Mouse (Mus musculus): ENCODE measurements at regions not wholly inside any gene's neighbourhood (a gene's known extent, or its start where the extent isn't known, plus 50 kb on each side); places are given as distances from the start of the nearest gene placed in this dataset.
"Not testable (repeated sequence)": the region's sequence is repeated elsewhere in the genome, so short reads cannot be mapped to it uniquely, and the experiment has no call there.

DNA sequence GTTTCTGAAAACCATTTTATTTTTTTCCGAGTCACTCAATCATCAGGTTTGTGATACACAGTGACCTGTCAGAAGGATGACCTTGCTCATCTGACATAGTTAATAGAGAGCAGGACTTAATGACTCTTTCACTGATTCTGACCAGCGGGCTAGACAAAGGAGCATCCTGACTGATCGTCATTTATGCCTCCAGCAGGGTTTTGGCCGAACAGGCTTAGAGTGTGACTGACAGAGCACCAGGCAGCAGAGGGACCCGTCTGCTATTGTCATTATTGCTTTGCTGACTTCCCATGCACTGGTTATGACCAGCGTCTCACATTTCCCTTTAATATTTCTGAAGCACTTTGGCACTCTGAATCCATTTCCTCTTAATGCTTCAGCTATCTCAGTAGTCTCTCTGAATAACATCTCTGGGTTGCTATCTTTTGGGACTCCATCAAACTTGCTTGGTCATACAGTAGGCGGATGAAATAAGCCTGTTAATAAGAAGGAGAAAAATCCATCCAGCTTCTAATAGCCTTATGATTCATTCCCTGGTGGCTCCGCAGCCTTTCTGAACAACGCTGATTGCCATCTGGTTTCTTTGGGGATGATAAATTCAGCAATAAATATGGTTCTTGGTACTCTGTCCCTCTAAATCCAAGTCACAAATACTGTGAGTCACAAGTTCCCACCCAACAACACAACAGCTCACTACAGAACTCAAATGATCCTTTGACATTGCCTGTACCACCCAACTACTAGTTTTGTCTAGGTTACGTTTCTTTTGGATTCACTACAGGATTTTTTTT lies 820.8 kb upstream of the Sox9 start:
- DNase-seq (ENCODE audit: low spot score in 2 of 2), result no peak

DNA sequence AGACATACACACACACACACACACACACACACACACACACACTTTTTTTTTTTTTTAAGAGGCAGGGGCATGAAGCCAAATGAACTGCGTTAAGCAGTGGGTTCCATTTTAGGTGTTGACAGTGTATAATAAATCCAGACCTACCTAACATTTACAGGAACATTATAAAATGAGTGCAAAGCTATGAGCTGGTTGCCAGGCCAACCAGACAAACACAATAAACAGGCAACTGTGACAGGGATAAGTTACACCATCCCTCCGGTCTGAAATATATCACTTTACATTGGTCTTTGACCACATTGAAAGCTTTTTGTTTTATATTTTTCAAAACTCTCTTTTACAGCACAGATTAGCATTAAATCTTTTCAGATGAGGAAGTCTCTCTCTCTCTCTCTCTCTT lies 820.2 kb upstream of the Sox9 start:
- DNase-seq (ENCODE audit: low spot score in 2 of 2), result no peak

DNA sequence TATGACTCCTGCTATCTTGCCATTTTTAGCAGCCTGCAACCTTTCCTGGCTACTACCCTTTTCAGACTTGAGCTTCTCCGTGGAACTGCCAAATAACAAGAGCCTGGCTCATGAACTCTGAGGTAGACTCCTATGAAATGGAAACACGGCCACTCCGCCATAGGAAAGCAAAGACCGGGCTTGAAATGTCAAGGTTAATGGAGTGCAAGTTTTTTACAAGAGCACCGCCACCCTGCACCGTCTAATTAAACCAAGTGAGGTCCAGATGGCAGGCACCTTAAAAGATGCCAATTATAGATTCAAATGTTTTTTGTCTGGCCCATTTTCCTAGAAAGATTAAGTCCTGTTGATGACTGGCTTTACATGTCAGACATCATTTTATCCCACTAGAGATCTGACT lies 818.0 kb upstream of the Sox9 start:
- no peak for DNase-seq (ENCODE audit: low spot score in 2 of 2)

DNA sequence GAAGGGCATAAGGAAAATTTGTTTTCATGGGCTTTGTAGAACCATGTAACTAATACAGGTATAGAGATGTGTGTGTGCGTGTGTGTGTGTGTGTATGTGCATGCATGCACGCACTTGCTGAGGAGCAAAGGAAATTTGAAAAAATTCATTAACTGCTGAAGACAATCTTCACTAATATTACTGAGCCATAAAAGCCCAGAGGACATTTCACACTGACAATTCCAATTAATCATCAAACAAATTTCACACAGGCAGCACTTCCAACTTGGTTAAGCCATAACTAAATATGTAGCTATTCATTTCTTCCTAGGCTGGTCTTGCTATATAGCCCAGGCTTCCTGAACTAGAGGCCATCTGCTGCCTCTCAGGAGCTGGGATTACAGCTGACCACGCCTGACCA lies 815.6 kb upstream of the Sox9 start:
- no peak for DNase-seq (ENCODE audit: low spot score in 2 of 2)

DNA sequence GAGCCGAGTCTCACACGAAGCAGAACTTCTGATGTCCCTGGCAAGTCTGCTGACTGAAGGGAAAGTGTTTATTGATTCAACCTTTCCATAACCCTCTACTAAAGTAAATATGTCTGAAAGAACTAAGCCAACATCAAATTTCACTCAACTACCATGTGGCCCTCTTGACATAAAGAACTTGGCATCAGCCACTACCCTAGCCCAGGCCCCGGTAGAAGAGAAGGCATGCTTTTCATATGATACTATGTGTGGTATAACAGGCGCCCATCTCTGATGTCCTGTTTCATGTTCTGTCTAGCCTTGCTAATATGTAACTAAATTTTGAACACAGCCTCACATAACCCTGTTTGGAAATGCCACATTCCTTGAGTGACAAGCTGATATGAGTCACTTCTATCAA lies 811.0 kb upstream of the Sox9 start:
- no peak for DNase-seq (ENCODE audit: low spot score in 2 of 2)

DNA sequence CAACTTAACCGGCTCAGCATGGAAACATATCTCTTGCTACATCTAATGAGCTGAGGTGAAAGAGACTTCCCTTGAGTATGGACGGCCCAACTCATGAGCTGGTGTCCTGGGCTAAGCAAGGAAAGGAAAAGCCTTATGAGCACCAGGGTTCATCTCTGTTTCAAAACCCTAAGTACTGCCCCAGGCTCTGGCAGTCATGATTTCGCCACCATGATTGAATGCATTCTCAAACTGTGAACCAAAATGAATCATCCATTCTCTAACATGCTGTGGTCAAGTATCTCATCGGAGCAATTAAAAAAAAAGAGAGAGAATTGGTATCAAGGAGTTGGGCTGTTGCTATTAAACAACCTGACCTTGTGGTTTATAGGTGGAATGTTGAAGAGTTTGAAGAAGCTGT lies 803.4 kb upstream of the Sox9 start:
- DNase-seq (ENCODE audit: low spot score in 2 of 2), result no peak

DNA sequence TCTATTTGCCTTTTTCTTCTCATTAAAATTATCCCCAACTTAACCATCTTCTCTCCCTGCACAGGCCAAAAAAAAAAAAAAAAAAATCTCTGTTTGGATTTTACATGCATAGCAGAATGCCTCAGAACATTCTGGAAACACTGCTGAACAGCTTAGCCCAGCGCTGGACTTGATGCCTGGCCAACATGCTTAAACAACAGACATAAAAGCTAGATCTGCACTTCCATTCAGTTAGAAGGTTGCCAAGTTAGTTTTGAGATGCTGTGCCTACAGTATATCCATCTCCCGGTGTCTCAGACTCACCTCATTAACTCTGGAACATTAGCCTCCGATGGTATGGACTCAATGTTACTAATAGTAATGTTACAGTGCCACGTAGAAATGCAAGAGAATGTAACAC lies 785.6 kb upstream of the Sox9 start:
- no peak for DNase-seq (ENCODE audit: low spot score in 2 of 2)

DNA sequence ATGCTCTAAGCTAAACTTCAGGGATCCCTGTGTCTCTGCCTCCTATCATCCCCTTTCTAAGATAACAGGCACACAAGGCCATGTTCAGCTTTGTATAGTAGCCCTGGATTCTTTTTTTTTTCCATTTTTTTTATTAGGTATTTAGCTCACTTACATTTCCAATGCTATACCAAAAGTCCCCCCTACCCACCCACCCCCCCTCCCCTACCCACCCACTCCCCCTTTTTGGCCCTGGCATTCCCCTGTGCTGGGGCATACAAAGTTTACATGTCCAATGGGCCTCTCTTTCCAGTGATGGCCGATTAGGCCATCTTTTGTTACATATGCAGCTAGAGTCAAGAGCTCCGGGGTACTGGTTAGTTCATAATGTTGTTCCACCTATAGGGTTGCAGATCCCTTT lies 771.2 kb upstream of the Sox9 start:
- not testable (repeated sequence) for DNase-seq (ENCODE audit: low spot score in 2 of 2)

DNA sequence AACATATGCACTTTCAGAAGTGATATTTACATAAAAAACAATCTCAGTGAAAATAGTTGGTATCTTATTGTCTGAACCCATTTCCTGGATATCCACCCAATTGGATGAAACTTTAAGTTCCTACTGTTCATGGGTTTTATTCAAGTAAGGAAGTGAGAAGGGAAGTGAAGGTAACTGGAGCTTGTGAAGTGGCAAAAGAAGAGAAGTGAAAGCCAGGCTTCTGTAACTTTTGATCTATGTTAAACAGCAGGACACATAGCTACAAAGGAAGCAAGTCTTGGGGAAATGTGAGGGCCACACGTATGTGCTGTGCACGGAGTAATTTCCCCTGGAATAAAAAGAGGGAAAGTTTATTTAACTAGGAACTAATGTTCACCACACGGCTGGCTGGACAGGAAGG lies 764.1 kb upstream of the Sox9 start:
- no peak for DNase-seq (ENCODE audit: low spot score in 2 of 2)

DNA sequence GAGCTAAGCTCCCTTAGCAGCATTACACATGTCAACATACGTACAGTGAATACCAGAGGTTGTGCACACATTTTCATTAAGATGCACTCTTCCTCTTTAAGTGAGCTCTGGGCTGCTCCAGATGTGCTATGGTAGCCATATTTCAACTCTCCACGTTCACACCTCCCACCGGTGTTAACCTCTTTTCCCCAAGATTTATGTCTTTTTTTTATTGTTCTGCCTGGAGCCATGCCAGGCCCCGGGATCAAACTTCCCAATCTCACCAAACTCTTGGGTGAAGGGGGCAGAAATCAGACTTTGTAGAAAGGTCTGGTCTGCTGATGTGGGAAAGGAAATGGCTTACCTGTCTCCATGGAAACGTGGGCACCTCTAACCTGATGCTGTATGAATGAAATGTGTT lies 754.0 kb upstream of the Sox9 start:
- DNase-seq (ENCODE audit: low spot score in 2 of 2), result no peak

DNA sequence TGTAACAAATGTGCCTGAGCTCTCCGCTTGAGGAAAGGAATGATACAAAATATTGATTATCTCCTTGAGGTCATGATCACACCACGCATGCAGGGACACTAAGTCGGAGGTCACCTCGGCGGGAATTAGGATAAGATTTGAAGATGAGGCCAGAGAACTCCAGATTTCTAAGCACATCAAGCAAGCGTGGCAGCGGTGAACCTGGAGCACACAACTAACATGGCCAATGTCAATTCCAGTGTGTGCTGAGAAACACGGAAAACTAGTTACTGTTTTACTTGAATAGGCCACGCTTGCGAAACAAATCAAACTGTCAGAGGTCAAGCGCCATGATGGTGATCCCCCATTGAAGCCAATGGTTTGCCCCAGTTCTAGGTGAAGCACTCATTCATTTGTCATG lies 743.3 kb upstream of the Sox9 start:
- DNase-seq (ENCODE audit: low spot score in 2 of 2), result no peak

DNA sequence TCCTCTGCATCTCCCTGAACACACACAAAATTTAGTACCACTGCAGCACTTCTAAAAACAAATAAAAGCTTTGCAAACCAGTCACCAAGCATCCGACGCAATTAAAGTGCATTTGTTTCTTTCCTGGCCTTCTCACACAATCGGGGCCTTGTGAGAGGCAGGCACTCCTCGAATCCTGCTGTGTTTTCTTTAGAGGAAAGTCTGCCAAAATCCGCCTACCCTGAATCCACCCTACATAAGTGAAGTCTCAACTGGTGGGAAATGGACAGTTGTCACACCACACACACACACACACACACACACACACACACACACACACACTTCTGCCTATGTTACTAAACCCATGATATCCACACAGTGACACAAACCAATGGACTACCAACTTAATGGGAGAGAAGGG lies 737.6 kb upstream of the Sox9 start:
- DNase-seq (ENCODE audit: low spot score in 2 of 2), result no peak

DNA sequence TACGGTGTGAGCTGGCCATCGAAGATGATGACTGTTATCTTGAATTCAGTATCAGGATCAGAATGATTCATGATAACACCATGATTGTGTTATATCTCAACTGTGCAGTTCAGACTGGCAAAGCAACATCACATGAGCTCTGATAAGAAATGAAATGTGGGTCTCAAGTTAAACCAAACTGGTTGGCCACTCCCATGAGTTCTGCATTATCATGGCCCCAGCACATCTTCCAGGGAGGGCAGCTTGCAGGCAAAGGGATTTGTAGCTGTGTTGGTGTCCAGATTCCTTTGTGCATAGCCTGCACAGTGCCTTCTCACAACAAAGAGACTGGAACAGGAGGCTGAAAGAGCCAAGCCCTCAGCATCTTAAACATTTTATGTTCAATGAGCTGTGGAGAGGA lies 736.7 kb upstream of the Sox9 start:
- no peak for DNase-seq (ENCODE audit: low spot score in 2 of 2)

DNA sequence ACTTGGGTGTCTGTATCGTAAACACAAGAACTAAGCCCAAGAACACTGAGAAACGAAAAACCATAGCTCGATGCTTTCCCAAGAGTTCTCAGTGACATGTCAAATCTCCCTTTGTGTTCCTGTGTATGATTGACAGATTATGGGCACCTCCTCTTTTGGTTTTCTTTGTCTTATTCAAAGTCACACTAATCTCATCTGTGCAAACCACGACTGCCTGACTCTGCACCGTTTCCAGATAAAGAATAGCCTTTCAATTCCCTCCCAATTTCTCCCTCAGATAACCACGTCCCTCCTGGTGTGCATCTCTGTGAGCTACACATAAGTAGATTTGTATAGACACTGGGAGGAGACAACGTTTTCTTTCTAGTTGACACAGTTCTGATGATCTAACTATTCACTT lies 731.7 kb upstream of the Sox9 start:
- DNase-seq (ENCODE audit: low spot score in 2 of 2), result no peak

DNA sequence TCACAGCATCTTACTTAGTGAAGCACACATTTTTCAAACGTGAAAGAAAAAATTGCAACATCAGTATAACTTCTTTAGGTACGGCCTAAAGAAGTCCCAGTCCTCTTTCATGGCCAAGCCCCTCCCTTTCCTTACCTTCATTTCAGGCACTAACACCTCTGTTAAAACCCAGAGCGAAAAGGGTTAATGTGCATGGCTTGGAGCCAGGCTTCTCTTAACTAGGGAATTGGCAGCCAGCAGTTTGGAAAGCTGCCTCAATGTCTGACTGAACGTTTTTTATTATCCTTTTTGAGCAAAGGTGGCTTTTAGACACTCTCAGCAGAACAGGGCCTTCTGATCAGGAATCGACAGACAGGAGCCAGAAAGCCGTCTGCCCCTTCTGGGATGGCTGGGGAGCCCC lies 726.4 kb upstream of the Sox9 start:
- no peak for DNase-seq (ENCODE audit: low spot score in 2 of 2)

DNA sequence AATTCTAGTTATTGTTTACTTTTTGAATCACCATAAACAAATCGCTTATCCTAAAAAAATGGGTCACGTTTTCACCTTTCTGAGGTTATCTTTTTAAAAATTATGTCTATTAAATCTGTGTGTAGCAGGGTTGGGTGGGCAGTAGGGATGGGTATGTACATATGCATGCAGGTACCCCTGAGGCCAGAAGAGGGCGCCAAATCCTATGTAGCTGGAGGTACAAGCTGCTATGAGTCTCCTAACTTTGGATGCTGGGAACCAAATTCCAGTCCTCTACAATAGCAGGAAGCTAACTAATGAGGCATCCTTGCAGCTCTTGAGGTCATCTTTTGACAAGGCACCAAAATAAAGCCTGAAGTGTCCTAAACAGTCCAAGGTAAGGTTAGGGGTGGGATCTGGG lies 714.8 kb upstream of the Sox9 start:
- no peak for DNase-seq (ENCODE audit: low spot score in 2 of 2)

DNA sequence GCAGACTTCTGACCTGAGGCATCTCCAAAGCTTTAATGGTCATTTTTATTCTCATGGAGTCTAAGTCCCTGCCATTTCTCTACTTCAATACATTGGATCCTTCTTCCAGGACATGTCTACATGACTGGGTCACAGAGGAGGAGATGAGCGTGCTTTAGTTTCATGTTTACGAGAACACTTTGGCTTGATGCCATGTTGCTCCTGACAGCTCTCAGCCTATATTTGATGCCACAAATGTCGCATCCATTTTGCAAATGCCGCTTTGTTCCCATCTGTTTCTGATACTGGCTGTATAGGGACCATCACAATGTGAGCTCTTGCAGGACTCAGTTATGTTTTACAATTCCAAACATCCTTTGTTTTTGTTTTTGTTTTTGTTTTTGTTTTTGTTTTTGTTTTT lies 713.2 kb upstream of the Sox9 start:
- no peak for DNase-seq (ENCODE audit: low spot score in 2 of 2)

DNA sequence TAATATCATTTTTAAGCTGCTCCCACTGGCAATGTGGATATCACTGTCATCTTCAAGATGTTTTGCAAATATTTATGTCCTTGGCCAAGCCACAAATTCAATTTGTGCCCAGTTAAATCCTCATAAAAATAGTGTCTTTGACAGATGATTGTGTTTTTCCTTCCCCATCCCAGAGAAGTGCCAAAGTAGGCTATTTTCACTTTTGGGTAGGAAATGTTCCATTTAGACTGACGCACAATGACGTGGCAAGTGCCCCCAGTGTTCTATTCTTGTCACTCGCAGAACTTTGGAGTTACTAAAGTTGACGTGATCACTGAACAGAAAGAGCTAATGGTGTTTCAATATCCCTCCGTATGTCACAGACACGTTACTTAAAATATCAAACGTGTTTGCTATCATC lies 710.5 kb upstream of the Sox9 start:
- DNase-seq (ENCODE audit: low spot score in 2 of 2), result no peak

DNA sequence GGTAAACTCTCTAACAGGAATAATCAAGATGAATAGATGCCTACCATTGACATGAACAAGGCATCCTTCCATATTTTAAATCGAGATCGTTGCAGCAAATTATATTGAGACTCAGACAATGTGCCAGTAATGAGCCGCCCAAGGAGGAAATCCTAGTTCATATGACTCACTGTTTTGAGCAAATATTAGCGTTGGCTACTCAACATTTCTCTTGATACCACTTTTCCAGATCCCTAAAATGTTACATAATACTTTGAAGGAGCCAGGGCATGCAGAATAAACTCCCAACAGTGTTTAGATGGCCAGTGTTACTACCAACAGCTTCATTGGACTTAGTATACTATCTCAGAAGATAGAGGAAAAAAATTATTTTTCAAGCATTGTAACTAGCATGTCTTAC lies 700.6 kb upstream of the Sox9 start:
- no peak for DNase-seq (ENCODE audit: low spot score in 2 of 2)

DNA sequence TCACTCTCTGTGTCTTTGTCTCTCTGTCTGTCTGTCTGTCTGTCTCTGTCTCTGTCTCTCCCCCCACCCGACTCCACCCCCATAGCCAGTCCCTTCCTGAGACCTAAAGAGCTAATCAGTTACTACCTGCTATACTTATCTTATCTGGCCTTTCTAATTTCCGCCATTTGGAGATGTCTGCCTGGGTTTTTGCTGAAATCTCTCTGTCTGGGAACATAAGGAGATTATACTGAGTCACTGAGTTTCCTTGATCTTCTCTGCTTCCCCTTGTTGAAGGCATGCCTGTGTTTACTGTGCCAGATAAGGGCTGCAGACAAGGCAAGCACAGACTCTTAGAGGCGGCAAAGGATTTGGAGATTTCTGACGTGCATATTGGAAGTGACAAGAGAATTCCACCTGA lies 699.0 kb upstream of the Sox9 start:
- peak in 1 of 2 experiments; percentile 6 for DNase-seq (ENCODE audit: low spot score in 2 of 2)

DNA sequence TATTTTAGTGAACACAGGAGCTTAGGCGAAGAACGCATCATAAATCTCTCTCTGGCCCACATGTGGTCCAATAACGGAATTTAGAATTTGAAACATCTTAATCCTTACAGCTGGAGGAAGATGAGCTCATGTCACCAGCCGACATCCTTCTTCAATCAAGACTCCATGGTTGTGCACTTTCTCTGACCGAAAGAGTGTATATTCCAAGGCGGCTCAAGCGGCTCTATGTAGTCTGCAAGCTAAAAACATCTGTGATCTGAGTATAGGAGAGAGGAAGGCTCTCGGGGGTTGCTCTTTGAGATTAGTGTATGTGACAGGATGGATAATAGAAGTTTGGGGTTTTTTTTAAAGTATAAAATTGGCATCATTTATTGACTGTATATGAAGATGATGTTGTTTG lies 689.9 kb upstream of the Sox9 start:
- DNase-seq (ENCODE audit: low spot score in 2 of 2), result no peak

DNA sequence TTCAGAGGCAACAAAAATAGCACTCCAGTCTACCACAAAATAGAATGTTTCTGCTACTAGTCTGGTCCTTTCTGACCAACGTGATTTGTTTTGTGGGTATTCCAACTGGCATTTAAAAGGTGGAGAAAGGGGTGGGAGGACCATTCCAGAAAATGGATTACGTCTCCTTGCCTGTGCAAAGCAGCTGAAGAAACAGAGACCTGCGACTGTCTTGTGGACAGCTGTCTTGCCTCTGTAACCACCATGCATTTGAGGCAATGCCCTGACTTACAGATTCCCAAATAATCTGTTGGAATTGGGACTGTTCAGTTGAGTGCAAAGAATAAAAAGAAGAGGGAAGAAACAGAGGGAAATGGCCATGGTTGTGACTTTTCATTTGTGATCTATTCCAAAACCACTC lies 687.0 kb upstream of the Sox9 start:
- no peak for DNase-seq (ENCODE audit: low spot score in 2 of 2)

DNA sequence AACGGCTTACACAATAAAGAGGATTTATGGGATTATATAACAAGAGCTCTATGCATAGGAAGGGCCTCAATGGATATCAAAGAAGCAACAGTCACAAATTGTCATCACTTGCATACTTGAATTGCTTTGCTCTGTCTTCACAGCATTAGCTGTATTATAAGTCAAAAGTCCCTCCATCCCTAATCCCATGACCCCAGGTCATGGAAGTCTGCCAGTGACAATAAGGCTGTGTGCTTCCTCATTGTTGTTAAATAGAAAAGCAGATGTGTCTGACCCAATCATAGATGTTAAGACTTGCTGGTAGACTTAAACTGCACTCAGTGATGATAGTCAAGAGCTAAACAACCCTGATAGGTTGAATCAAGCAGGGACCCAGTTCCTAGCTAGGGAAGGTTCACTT lies 683.9 kb upstream of the Sox9 start:
- DNase-seq (ENCODE audit: low spot score in 2 of 2), result no peak

DNA sequence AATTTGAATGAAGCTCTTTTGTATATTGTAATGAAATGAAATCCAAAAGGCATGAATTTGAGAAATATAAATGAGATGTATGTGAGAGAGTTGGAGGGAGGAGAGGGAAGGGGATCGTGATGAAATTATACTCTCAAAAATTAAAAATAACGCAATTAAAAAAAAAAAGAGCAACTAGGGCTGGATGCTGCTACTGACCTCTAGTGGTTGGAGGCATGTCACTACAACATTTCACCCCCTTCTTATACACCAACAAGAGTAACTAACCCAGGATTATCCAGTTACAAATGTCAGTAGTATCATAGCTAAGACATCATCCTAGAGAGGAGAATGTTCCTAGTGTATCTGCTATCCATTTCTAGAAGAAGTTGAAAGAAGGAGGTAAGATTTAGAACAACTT lies 678.8 kb upstream of the Sox9 start:
- DNase-seq (ENCODE audit: low spot score in 2 of 2), result no peak
